Mouse (Mus musculus): ENCODE data around the gene D430042O09Rik.

Gene D430042O09Rik

DNA sequence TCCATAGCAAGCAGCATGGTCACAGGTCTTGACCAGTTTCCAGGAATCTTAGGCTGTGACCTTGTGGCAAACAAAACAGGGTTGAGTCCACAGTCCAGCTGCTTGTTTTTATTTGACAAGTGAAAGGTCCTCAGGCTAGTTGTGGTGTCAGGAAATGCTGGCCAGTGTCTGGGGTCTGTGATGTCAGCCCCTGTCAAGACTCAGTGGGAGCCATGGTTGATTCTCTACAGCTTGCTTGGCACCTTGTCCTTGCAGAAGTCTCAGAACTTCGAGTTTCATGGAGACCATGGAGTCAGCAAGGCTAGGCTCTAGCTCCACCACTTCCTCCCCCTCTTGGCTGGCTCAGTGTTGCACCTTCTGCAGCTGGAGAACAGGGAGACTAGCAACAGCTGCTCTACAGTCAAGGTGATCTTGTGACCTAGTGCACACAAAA is 33.6 kb downstream of the D430042O09Rik start:
- DNase-seq = peak; percentile 78

- no peak for DNase-seq
Measured at GRCm38 (mm10) chr7:125744774-125745173, 37.1 kb downstream of the D430042O09Rik start.

DNA sequence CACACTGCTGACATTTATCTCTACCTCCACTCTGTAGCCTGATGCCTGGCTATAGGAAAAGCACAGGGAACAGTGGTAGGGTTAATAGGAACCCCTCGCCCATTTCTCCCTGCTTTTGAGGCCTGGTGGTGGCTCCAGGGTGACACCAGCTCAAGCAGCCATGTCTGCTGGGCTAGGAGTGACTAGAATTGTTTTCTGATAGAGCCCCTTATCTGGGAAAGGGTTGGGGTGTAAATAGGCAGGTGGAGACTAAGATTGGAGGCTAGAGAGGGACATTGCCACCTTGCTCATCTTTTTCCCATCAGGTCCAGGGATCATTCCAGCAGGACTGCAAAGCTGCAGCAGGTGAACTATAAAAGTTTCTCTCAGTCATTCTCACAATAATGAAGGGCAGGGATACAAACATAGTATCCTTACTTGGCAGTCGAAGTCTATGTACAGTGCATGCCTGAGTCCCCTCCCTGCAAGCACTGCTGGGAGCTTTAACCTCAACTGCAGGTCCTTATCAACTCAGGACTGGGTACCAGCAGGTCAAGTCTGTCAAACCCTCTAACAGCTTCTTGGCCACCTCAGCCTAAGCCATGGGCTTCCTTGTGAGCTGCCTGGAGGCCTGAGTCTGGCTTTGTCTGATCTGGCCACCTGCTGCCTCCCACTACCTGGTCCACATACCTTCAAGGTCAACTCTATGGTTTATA is 39.1 kb downstream of the D430042O09Rik start:
- DNase-seq = no peak

GRCm38 (mm10) chr7:125747316-125747690 is 39.6 kb downstream of the D430042O09Rik start:
- DNase-seq = no peak

- no peak for DNase-seq
Measured at GRCm38 (mm10) chr7:125748186-125748585, 40.5 kb downstream of the D430042O09Rik start.

DNA sequence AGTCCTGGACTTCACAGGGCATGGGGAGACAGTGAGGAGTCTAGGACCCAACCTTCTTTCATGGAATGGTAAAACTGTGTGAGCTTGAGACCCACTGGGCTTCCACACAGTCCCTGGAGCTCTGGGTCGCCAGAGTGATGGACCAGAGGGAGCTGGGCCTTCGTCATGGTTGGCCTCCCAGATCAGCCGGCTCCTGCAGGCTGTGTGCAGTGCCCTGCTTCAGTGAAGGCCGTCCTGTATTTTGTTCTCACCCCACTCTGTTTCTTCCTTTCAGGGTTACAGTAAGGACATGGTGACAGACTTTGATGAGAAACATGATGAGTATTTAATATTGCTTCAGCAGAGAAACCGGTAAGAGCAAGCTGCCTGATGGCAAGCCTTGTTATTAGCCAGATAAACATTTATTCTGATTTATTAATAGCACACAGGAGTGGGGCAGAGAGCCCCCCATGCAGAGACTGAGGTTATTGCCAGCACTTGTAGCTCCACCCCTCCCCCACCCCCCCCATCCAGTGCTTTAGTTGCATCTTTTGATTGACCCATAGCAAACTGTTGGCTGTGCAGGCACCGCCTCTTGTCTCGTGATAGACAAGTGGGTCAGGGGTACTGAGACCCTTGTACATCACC is 45.1 kb downstream of the D430042O09Rik start:
- DNase-seq = no peak

- DNase-seq = no peak
Measured at GRCm38 (mm10) chr7:125753326-125753715, 45.6 kb downstream of the D430042O09Rik start.

- no peak for DNase-seq
Measured at GRCm38 (mm10) chr7:125756806-125757205, 49.1 kb downstream of the D430042O09Rik start.

DNA sequence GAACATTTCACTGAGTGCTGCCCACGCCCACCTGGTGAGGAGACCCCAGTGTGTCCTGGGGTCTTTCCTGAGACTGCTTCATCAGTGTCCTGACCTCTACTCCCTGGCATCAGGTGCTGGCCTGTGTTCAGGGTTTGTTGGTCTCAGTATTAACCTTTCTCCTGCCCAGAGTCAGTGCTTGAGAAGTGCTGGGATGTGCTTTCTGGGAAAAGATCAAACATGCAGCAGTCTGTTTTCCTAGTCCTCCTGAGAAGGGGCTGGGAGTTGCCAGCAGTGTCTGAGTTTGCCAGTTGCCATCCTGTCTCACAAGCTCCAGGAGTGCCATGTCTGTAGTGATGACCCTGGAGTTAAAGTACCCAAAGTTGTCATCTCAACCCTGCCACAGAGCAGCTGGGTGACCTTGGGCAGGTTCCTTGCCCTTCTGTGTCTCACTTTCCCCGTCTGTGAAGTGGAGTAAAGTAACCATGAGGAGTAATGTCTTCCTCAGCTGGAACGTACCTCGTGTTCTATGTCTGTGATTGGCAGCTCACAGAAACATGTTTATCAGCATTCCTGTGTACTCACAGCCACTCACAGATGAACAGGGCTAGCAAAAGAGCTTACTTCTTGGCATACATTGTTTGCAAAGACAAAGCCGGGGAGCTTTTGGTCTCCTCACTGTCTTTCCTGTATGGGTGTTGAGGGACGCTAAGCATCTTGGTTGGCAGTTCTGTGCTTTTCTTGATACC is 50.4 kb downstream of the D430042O09Rik start:
- DNase-seq = peak; percentile 29

DNA sequence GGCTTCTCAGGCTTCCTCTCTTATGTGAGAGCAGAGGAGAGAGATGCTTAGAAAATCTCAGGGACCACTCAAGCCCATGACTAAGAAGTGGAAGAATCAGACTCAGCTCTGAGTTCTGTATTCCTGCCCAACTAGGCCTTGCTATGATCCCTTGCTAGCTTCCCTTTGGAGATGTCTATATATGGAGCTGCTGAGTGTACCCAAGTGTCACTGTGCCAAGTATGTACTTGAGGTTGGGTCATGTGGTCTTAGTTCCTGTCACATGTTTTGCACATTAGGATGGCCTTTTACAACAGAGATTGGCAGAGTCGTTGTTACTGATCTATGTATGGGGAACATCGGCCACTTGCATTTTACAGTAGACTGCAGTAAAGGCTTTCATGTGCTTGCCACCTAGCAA is 54.6 kb downstream of the D430042O09Rik start:
- no peak for DNase-seq

GRCm38 (mm10) chr7:125762883-125763830 is 55.5 kb downstream of the D430042O09Rik start:
- no peak for DNase-seq

DNA sequence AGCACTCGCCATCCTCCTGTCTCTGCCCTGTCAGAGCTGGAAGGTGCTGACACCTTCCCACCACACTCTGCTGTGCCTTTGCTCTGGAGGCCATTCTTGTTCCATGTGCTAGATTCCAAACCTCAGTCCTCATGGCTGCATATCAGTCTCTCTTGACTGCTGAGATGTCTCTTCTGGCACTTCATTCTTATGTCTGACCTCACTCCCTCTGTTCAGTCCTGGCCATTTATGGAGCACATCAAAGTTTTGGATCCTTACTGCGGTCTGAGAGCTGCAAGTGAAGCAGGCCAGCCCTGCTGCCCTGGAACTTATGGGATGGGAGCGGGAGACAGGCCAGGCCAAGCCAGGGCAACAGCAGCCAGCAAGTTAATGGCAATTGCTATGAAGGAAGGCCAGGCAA is 56.7 kb downstream of the D430042O09Rik start:
- DNase-seq = no peak

DNA sequence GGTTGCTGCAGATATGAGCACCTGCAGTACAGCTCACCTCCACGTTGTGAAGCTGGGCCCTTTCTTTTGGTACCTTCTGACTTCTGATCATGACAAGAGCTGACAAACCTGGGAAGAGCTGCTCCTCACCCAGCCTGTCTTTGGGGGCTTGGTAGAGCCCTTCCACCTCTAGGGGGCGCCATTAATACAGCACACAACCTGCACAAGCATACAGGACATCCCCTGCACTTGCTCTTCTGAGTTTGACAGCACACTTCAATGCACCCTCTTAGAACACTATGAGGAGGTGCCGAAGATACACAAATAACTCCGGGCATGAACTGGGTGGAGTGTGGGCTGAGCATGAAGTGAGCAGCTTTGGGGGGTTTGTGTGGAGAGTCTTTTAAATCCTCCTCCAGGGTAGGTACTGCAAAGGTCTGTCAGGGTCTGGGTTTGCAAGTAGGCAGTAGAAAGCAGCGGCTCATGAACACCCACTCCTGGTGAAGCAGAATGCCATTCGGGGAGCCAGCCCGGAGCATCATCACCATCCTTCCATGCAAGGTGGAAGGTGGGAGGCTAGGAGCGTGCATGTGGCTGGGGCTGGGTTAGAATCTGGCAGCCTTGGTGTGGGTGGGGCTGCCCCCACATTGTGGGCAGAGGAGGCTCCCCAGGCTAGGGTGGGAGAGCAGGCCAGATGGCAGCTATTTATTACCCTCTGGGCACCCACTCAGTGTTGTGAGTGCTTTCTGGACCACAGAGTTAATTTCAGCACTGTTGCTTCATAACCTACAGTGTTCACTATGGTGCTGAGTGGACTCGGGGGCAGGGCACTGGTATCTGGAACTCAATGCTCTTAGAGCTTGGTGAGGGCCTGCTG is 59.5 kb downstream of the D430042O09Rik start:
- no peak for DNase-seq

- DNase-seq = no peak
Measured at GRCm38 (mm10) chr7:125772961-125773571, 65.4 kb downstream of the D430042O09Rik start.

DNA sequence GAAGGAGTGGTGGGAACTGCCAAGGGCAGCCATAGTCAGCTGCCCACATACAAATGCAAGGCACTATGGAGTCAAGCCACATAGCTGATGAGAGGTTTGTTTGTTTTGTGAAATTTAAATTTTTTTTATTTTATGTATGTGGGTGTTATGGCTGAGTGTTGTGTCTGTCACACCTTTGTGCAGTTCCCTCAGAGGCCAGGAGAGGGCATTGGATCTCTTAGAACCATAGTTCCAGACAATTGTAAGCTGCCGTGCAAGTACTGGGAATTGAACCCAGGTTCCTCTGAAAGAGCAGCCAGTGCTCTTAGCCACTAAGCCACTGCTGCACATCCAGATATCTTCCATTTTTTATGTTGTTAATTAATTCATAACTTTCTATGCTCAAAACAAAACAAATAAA is 75.5 kb downstream of the D430042O09Rik start:
- no peak for DNase-seq

DNA sequence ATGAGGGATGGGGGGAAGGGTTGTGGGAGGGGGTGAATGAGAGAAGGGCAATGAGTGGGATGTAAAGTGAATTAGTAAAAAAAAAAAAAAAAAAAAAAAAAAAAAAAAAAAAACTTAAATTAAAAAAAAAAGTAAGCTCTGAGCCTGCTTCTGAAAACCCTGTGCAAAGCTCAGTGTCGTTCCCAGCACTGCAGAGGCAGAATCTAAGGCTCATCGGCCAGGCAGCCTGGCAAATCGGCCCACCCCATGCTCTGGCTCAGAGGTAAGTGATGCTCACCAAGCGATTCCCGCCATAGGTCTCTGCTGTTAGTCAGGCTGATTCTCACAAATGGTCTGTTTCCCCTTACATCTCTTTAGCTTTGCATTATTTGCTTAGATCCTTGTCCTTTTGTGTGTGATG is 78.4 kb downstream of the D430042O09Rik start:
- DNase-seq = no peak

DNA sequence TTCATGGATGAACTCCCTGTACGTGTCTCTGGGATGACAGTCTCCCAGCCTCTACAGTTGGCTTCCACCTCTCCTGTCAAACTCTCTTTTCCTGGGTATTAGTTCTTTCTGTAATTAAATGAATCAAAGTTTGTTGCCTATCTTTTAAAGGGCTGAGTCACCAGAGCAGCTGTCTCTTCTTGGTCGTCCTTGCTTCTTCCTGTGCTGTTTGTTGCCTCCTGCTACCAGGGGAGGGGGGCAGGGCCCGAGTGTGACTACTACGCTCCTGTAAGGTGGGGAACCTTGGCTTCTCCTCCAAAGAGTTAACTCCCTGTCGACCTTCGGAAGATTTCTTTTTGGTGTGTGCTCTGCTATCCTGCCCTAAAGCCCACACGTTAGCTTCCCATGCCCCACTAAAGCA is 79.4 kb downstream of the D430042O09Rik start:
- no peak for DNase-seq

- DNase-seq = no peak
Measured at GRCm38 (mm10) chr7:125790039-125790438, 82.4 kb downstream of the D430042O09Rik start.

DNA sequence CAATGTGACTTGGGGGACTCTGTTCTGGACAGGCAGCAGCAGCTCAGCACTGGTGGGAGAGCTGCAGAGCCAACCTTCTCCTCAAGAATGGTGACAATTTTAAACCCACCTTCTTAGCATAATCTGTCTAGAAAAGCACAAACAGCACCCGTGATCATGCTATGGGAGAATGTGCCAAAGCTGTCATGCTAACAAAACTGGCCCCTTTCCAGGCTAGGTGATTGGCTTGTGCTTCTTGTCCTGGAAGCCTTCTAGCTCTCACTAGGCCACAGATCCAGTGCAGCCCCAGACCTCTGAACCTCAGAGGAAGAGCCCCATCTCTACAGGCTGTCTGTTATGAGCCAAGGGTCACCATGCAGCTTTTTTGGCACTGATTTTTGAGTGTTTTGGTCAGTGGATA is 98.9 kb downstream of the D430042O09Rik start:
- no peak for DNase-seq

DNA sequence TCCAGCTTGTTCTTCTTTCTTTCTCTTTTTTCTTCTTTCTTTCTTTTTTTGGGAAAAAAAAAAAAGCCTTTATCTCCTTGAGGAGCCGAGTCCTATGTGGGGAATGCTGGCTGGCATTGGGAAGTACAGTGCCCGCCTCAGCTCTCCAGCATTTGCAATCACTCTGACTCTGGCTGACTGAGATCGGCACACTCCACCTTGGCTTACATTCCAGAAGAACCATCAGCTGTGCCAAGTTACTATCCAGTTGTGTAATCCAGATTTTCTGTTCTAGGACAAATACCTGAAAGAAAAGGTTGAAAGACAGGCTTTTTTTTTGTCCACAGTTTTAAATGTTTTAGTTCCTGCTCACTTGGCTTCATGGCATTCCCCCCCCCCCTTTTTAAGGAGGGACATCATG is 100.5 kb downstream of the D430042O09Rik start:
- DNase-seq = no peak

GRCm38 (mm10) chr7:125812721-125813120 is 105.0 kb downstream of the D430042O09Rik start:
- no peak for DNase-seq
